Mouse (Mus musculus) forebrain, postnatal 0 days (tissue): ENCODE results near the gene Slfnl1. TPM values are rescaled to one million over a fixed set of nuclear protein-coding genes. Genes with fewer than 3 reads are reported as not detected.

Experiments
- ATAC-seq: fragments of 200-750 bp; cut with Nextera tagmentation; 2 replicates; pipeline ENCODE4 v1.8.0; 2017; ENCODE audit warnings: mild to moderate bottlenecking, moderate library complexity
- DNase-seq: peaks from one replicate; pipeline ENCODE4 v3.0.0-alpha.2; 2015
- H3K27ac ChIP-seq: fragments of 300-500 bp; sonication (generic); 2 replicates; pipeline ENCODE4 v1.5.1; 2014; ENCODE audit warnings: low read depth, mild to moderate bottlenecking, antibody characterized with exemption, low read length, moderate library complexity, mixed read lengths
- H3K27me3 ChIP-seq: fragments of 300-500 bp; sonication (generic); 2 replicates; pipeline ENCODE4 v1.6.1; 2014; ENCODE audit warnings: mild to moderate bottlenecking, low read length, mixed read lengths; ENCODE audit not compliant: insufficient read depth
- H3K36me3 ChIP-seq: fragments of 300-500 bp; sonication (generic); 2 replicates; pipeline ENCODE4 v1.6.1; 2014; ENCODE audit warnings: mild to moderate bottlenecking, moderate library complexity; ENCODE audit not compliant: insufficient read depth
- H3K4me1 ChIP-seq: fragments of 300-500 bp; sonication (generic); 2 replicates; pipeline ENCODE4 v1.6.1; 2014; ENCODE audit warnings: antibody characterized with exemption; ENCODE audit not compliant: insufficient read depth
- H3K4me2 ChIP-seq: fragments of 300-500 bp; sonication (generic); 2 replicates; pipeline ENCODE4 v1.6.1; 2014; ENCODE audit warnings: low read depth, mild to moderate bottlenecking, moderate library complexity
- H3K4me3 ChIP-seq: fragments of 300-500 bp; sonication (generic); 2 replicates; pipeline ENCODE4 v1.5.1; 2014; ENCODE audit warnings: low read depth, low read length, mixed read lengths
- H3K9ac ChIP-seq: fragments of 300-500 bp; sonication (generic); 2 replicates; pipeline ENCODE4 v1.6.1; 2014; ENCODE audit warnings: mild to moderate bottlenecking
- H3K9me3 ChIP-seq: fragments of 300-500 bp; sonication (generic); 2 replicates; pipeline ENCODE4 v1.6.1; 2016; ENCODE audit warnings: low read length
- CTCF ChIP-seq: sonication (generic); IDR thresholded peaks from 2 replicates; pipeline ENCODE4 v1.5.1; 2016; ENCODE audit warnings: antibody characterized with exemption, control low read depth, low read depth
- WGBS: fragments of 180-500 bp; shearing (Covaris S2); extraction: QIAGEN DNeasy Blood & Tissue Kit; methylation state at CpG from one replicate; pipeline ENCODE4 v1.1.7; 2014; 5-methylcytosine and 5-hydroxymethylcytosine counted together
- polyA plus RNA-seq: library from polyadenylated mRNA; unstranded; fragments of >200 nt; fragmentation: Nextera tagmentation; extraction: Ambion mirVana; gene quantifications from 2 replicates; pipeline ENCODE4 v1.2.1, GENCODE M21; 2015
- total RNA-seq: library from RNA; depleted of rRNA; stranded (reverse); fragments of >200 nt; gene quantifications from 2 replicates; pipeline ENCODE4 v1.2.3, GENCODE M21; 2014

Gene Slfnl1
- total and polyA plus RNA-seq, 2 experiments from 2014 or later, result not detected

DNA sequence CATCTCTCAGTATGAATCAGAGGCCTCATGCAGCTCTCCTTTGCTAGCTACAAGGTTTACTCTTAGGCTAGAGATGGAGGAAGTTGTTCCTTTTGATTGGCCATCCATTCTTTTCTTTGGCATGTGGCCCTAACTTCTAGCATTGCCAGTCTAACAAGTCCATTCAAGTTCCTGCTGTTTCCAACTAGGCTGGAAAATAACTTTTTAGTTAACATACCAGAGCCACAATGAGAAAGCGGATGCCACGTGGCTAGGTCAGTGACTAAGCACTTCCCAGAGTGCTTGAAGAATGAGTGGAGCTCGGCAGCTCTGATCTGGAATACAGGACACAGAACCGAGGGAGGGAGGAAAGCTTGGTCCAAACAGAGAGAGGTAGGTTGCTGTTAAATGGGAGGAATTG is 14.7 kb upstream of the Slfnl1 start:
- Histone ChIP-seq H3K9me3 (no peaks in the 10 kb centered on the region), H3K4me3 (no peak overlapping the region), H3K9ac (no peak overlapping the region), H3K36me3 (peaks cover 46% of the 10 kb centered on the region), H3K27me3 (no peaks in the 10 kb centered on the region), H3K4me1 (no peaks in the 10 kb centered on the region), H3K4me2 (no peak overlapping the region), H3K27ac (no peak overlapping the region)
- 81% methylated on average over 4 of the region's 4 CpGs for WGBS
- DNase-seq (no peak), ATAC-seq (no peak)
- no peak for TF ChIP-seq CTCF

DNA sequence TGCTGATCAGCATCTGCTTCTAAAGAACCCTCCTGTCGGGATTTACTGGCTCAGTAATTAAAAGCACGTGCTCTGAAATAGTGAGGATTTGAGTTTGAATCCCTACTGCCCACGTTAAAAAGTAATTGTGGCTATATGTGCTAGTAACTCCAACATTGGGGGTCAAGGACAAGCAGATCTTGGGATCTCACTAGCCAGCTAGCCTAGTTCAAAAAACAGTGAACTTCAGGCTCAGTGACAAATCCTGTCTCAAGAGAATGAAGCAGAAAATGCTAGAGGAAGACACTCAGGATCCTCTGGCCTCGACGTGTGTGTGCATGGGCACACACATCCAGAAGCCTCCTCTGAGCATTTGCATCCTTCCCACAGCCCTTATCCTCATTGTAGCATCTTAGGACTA is 10.3 kb upstream of the Slfnl1 start:
- Histone ChIP-seq H3K36me3 (peaks cover 68% of the 10 kb centered on the region), H3K4me3 (no peak overlapping the region), H3K4me2 (no peak overlapping the region), H3K27ac (no peak overlapping the region), H3K9me3 (no peaks in the 10 kb centered on the region), H3K9ac (no peak overlapping the region), H3K27me3 (no peaks in the 10 kb centered on the region), H3K4me1 (no peaks in the 10 kb centered on the region)
- DNase-seq (no peak), ATAC-seq (no peak)
- no peak for TF ChIP-seq CTCF
- 70% methylated on average over 5 of the region's 5 CpGs for whole genome bisulfite sequencing

DNA sequence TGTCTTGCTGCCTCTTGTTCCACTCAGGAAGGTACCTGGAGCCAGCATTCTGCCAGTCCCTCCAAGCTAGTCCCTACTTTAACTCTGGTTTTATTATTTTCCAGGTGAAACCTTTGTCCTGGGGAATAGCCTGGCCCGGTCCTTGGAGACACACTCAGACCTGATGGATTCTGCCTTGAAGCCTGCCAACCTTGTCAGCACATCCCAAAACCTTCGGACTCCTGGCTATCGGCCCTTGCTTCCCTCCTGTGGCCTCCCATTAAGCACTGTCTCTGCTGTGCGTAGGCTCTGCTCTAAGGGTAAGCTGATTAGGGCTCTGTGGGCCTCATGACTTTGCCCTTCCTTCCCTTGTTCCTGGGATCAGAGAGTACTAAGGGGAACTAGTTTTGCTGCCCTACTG is 9.7 kb upstream of the Slfnl1 start:
- no peak overlapping the region for H3K27ac ChIP-seq
- no peak overlapping the region for H3K4me3 ChIP-seq
- 85% methylated on average over 4 of the region's 4 CpGs for WGBS
- TF ChIP-seq CTCF, result no peak
- H3K4me1 ChIP-seq, result no peaks in the 10 kb centered on the region
- ATAC-seq, result no peak
- H3K4me2 ChIP-seq, result no peak overlapping the region
- peaks cover 64% of the 10 kb centered on the region for H3K36me3 ChIP-seq
- H3K9ac ChIP-seq, result no peak overlapping the region
- H3K27me3 ChIP-seq, result no peaks in the 10 kb centered on the region
- DNase-seq, result no peak
- H3K9me3 ChIP-seq, result no peaks in the 10 kb centered on the region

DNA sequence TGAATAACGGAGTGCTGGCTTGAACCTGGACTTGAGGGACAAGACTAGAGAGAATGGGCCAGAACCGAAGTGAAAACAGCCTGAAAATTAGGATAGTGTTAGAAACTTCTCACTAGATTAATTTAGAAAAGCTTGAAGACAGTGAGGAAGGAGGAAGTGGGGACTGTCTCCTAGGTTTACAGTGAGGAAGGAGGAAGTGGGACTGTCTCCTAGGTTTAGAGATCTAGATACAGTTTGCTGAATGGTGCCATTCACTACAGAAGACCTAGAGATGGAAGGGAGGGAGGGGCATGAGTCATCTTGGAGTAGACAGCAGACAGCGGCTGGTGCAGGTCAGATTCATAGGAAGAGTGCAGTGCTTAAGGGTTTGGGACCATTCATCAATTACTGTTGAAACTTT is 8.9 kb upstream of the Slfnl1 start:
- ATAC-seq (no peak), DNase-seq (no peak)
- H3K9ac ChIP-seq, result no peak overlapping the region
- no peak for TF ChIP-seq CTCF
- WGBS, result 92% methylated on average over 3 of the region's 3 CpGs
- no peaks in the 10 kb centered on the region for H3K9me3 ChIP-seq
- peaks cover 62% of the 10 kb centered on the region for H3K36me3 ChIP-seq
- H3K4me1 ChIP-seq, result no peaks in the 10 kb centered on the region
- no peaks in the 10 kb centered on the region for H3K27me3 ChIP-seq
- no peak overlapping the region for H3K4me3 ChIP-seq
- H3K27ac ChIP-seq, result no peak overlapping the region
- no peak overlapping the region for H3K4me2 ChIP-seq

DNA sequence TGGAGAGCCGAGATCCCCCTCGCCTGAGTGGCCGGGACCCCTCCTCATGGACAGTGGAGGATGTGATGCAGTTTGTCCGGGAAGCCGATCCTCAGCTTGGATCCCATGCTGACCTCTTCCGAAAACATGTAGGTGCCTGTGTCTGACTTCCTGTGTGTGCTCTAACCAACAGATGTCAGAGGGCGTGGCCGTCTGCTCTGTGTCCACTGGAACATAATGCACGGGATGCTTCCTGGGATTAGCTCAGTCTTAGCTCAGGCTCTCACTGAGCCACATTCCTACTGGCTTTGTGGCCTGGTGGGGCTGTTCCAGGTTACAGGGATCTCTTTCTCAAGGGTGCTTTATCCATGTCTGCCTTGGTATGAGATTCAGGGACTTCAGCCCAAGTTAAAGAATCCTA is 3.9 kb upstream of the Slfnl1 start:
- Histone ChIP-seq H3K27ac (no peak overlapping the region), H3K9me3 (no peaks in the 10 kb centered on the region), H3K9ac (no peak overlapping the region), H3K27me3 (no peaks in the 10 kb centered on the region), H3K4me1 (no peaks in the 10 kb centered on the region), H3K4me3 (no peak overlapping the region), H3K36me3 (peaks cover 86% of the 10 kb centered on the region), H3K4me2 (no peak overlapping the region)
- 80% methylated on average over 9 of the region's 9 CpGs for WGBS
- no peak for TF ChIP-seq CTCF
- ATAC-seq (no peak), DNase-seq (no peak)

DNA sequence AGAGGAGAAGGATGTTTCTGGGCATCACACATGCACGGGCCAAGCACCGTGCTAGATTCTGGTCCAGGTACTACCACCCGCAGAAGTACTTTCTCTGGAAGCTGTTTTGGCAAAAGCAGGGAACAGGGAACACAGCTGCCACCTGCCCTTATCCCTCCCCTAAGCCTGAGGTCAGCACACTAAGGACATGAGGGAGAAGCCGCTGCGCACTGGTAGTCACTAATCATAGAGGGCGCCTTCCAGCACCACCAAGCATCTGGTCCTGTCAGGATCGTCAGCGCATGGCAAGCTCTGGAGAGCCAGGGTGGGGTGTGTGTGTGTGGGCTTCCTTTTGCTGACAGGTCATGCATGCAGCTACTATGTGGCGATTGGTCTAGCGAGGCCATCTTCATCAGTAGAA is 6.6 kb downstream of the Slfnl1 start:
- 96% methylated on average over 10 of the region's 10 CpGs for WGBS
- no peaks in the 10 kb centered on the region for H3K27me3 ChIP-seq
- no peak overlapping the region for H3K9ac ChIP-seq
- no peak overlapping the region for H3K27ac ChIP-seq
- H3K4me2 ChIP-seq, result no peak overlapping the region
- H3K4me1 ChIP-seq, result no peaks in the 10 kb centered on the region
- no peak overlapping the region for H3K4me3 ChIP-seq
- H3K36me3 ChIP-seq, result peaks cover 50% of the 10 kb centered on the region
- ATAC-seq (peak; percentile 26; the same call in 1 of the 2 replicates), DNase-seq (no peak)
- no peak for TF ChIP-seq CTCF
- H3K9me3 ChIP-seq, result no peaks in the 10 kb centered on the region

DNA sequence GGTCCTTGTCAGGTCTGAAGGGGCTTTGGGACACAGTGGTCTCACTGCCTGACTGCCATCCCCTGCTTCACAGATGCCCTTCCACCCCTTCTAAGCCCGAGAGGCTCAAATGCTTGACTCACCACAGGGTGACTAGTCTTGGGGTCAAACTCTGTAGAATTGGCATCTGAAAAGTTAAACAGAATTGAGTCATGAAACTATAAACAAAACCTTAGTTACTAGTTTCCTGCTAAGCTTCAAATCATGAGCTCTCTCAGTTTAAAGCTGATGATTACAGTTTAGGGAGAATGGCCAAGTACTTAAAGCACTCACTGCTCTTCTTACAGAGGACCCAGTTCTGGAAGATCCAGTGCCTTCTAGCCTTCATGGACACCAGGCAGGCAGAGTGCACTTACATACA is 12.9 kb downstream of the Slfnl1 start:
- H3K36me3 ChIP-seq, result peaks cover 79% of the 10 kb centered on the region
- 76% methylated on average over 1 of the region's 1 CpGs for WGBS

DNA sequence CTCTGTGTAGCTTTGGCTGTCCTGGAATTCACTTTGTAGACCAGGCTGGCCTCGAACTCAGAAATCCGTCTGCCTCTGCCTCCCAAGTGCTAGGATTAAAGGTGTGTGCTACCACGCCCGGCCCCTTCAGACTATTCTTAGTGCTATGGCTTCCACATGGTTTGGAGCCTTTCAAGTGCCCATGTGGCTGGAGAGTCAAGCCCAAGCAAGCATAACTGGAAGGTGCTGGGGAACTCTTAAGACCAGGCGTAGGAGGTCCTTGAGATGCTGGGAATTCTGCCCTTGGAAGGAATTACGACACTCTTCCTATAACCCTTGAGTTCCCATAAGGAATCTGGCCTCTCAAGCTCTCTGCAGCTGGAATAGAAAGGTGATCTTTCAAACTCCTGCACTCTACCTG is 24.6 kb downstream of the Slfnl1 start:
- no peak for TF ChIP-seq CTCF
- H3K36me3 ChIP-seq, result peaks cover 83% of the 10 kb centered on the region

More for the DNA sequence above, 12.9 kb downstream of the Slfnl1 start:
- no peak overlapping the region for H3K9ac ChIP-seq
- no peaks in the 10 kb centered on the region for H3K4me1 ChIP-seq
- no peak overlapping the region for H3K27ac ChIP-seq
- H3K4me2 ChIP-seq, result no peak overlapping the region
- H3K27me3 ChIP-seq, result no peaks in the 10 kb centered on the region
- no peak overlapping the region for H3K4me3 ChIP-seq
- no peak for TF ChIP-seq CTCF
- ATAC-seq (no peak), DNase-seq (no peak)
- H3K9me3 ChIP-seq, result no peaks in the 10 kb centered on the region

More for the DNA sequence above, 24.6 kb downstream of the Slfnl1 start:
- Histone ChIP-seq H3K9ac (no peak overlapping the region), H3K4me2 (no peak overlapping the region), H3K27me3 (no peaks in the 10 kb centered on the region), H3K9me3 (no peaks in the 10 kb centered on the region), H3K4me1 (no peaks in the 10 kb centered on the region), H3K4me3 (no peak overlapping the region), H3K27ac (no peak overlapping the region)
- no peak for ATAC-seq
- DNase-seq, result no peak
- WGBS, result 92% methylated on average over 6 of the region's 6 CpGs
